Mouse (Mus musculus) fibroblast of lung, adult 2 months (primary cell): ENCODE results near the gene Olfr332.
"Not testable (repeated sequence)": the region's sequence is repeated elsewhere in the genome, so short reads cannot be mapped to it uniquely, and the experiment has no call there.

Source experiments
- DNase-seq: peaks from one replicate; pipeline ENCODE4 v3.0.0-alpha.2; 2011; ENCODE audit warnings: low read depth

The Olfr332 gene

DNA sequence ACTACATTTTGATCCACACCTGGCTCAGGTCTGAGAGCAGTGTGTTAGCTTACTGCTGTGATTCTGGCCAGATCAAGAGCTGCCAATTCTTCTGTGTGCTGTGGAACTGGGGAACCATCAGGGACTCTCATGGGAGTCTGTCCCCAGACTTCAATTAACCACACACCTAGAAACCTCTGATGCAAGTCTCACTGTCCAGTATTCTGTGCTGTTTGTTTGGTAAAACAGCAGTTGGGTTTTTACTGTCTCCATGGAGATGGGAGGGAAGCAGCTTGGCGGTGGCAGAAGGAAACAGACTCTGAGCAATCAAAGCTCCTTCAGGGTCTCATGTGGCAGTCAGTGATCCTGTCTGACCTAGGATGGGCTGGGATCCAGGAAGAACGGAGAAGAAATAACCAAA lies at the start of gene Olfr332:
Gene Olfr332 (minus strand): TSS at position 101 of the 400 bp plus-strand sequence.
- no peak for DNase-seq

DNA sequence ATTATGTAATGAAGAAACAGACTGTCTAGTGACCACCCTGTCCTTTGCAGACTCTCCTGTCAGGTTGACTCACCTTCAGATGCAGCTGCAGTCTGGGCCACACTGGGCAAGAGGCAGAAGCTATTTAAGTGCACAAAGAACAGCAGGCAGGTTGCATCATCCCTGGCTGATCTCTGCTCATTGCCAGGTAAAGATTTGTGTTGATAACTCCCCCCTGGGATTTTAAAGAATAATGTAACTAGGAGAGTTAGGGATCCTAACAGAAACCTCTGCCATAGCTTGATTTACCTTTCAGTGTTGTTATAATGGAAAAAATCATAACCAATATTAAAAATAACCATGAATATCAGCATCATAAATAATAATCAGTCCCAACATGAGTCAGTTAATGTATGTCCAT lies 42.4 kb upstream of the Olfr332 start, which contains the start of gene Olfr330:
Gene Olfr330 (minus strand): TSS at position 101 of the 400 bp plus-strand sequence.
- not testable (repeated sequence) for DNase-seq

DNA sequence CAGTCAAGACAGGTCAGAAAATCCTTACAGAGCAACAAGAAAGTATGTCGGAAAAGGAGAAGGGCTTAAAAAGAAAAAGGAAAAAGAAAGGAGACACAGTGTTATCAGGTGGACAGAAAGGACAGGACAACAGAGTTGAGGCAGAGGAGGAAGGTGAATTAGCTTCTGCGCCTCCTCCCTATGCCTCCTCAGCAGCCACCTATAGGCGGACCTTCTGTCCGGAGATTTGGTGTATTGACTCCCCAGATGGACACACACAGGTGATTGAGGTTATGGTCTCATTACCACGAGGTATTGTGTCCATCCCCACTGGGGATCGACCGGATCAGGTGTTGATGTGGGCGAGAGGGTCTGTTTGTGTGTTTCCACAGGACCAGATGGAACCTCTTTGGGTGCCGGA lies 27.4 kb upstream of the Olfr332 start:
- DNase-seq = not testable (repeated sequence)

DNA sequence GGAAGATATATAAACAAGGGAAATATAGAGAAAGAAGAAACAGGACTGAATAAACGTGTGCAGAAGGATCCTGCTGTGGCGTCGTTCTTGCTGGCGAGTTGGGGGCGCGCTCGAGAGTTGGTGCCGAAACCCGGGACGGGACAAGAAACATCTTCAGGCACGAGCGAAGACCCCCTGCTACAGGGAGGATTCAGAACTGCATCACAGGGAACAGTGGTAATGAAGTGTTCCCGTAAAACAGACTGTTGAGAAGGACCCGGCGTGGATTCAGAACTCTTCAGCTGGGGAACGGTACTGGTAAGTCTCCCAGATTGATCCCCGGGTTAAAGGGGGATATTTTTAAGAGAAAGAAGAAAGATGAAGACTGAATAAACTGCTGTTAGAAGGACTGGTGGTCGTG lies 26.6 kb upstream of the Olfr332 start:
- not testable (repeated sequence) for DNase-seq

DNA sequence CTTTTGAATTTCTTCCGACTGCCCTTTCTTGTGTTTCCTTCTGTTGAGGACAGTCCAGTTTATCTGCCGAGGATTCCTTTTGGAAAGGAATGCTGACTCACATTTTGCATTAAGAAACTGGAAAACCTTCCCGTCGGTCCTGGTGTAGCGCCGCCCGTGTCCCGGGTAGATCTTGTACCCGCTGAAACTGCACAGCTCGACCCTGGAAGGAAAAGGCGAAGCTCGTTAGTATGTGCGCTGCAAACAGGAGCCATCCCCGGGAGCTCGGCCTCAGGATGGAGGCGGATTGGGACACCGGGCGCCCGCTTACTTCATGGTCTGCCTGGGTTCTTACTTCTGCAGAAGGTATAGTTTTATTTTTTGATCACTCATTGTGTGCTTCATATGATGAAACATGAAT lies 16.7 kb upstream of the Olfr332 start:
- not testable (repeated sequence) for DNase-seq

DNA sequence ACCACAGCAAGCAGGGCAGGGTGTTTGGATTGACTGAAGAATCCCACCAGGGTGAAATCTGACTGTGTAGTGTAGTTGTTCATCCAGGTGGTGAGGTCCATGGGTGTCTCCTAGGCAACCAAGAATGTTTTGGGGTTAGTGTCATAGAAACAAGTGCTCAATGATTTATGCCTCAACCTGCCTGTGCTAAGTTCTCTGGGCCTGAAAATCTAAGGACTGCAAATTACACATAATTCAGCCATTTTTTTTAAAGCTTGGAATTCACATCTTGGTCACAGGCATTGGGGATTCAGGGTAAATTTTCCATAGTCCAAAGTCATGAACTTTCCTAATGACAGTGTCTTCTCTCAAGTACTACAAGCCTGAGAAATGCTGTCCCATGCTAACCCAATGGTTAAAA lies 10.1 kb upstream of the Olfr332 start, which contains the start of gene Olfr331:
Gene Olfr331 (minus strand): TSS at position 101 of the 400 bp plus-strand sequence.
- not testable (repeated sequence) for DNase-seq

DNA sequence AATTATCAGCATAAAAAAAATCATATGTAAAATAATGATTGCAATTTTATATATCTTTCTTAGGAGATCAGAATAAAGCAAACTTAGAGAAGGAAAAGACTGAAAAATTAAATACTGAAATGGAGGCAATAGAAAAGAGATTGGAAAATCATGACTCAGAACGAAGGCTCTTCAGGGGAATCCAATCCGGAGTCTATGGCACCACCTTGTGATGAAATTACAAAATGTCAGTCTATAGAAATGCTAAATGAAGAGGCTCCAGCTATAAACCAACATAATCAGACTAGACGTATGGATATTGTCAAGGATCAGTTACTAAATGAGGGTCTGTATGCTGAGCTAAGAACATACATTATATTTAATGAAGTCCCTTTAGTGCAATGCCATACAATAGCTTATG lies 6.9 kb upstream of the Olfr332 start:
- DNase-seq = no peak

DNA sequence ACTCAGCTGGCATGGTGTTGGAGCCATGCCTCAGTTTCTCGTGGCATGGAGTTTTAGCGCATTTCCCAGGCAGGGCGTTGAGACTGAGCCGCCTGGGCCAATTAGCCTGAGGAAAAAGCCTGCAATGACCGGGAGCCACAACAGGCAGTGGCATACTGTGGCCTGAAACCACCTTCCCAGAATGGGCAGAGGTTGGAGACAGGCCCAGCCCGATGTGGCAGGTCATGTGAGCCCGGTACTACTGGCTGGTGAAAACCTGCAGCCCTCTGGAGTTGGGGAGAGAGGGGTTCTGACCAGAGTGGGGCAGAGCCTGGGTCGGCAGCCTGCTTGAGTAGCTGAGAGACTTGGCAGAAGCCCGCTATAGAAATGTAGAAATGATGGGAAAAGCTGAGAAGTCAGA lies 6.4 kb upstream of the Olfr332 start:
- no peak for DNase-seq

DNA sequence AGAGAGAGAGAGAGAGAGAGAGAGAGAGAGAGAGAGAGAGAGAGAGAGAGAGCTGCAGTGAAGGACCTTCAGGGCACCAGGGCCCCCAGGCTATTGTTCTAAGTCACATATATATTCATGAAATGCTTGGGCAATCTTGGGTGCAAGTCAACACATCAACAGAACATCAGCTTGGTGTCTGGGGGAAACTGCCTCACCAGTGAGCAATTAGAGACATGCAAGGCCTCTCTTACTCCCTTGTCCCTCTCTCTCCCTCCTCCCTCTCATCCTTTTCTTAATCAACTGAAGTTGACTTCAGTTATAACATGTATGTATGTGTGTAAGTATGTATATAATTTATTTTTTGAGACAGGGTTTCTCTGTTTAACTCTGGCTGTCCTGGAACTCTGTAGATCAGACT lies 30.2 kb downstream of the Olfr332 start, which contains the start of gene Olfr30:
Gene Olfr30 (minus strand): TSS at position 101 of the 400 bp plus-strand sequence.
- no peak for DNase-seq

DNA sequence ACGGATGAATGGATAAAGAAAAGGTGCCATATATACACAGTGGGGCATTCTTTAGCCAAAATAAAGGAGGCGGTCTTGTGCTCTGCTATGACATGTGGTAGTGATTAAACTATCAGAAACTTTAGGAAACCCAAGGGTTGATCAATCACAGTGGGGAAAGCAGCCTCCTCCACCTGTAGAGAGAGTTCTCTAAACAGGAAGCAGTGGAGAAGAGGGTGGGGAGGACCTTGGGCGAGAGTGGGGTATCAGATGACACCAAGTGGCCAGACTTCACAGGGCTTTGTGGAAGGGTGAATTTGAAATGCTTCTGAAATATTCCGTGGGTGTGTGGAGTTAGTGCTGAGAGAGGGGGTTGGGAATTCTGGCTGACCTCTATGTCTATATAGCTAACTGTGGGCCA lies 38.8 kb downstream of the Olfr332 start:
- DNase-seq = no peak

DNA sequence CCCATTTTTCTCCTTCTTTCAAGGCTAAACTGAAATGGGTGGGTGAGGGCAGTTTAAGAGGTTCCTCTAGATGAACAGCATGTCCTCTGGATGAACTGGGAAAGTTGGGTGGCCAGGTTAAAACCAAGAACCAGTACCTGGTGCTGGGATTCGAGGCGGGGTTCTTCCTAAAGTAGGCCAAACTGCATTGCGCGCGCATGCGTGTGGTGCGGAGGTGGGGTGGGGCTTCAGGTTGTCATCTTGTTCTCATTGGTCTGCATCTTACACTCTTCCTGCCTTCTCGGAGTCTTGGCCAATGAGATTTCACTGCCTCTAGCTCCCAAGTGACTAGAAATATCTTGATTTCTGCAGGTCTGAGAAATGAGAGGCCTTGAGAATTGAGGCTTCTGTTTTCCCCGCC lies 39.6 kb downstream of the Olfr332 start, which contains the start of gene Lypd9:
Gene Lypd9 (minus strand): TSS at position 165 of the 400 bp plus-strand sequence.
- DNase-seq = no peak
